Mouse (Mus musculus) CH12.LX (cell line): ENCODE measurements around the gene Rccd1. TPM values are rescaled to one million over a fixed set of nuclear protein-coding genes. Genes with fewer than 3 reads are reported as not detected.

Source experiments
- DNase-seq: peaks from one replicate; pipeline ENCODE4 v3.0.0-alpha.2; 2013; ENCODE audit errors: extremely low read depth
- H3K27ac ChIP-seq: 2 replicates; pipeline ENCODE4 v1.5.1; 2012; ENCODE audit warnings: low read depth, mild to moderate bottlenecking, control low read depth, moderate library complexity; ENCODE audit not compliant: insufficient read depth
- H3K27me3 ChIP-seq: replicated peaks from 2 replicates; pipeline ENCODE3; 2012; ENCODE audit warnings: inconsistent platforms
- H3K36me3 ChIP-seq, 2 experiments: replicated peaks in 1 of 2; 2 replicates each; pipeline versions ENCODE3 to v1.6.1; 2012; ENCODE audit warnings: inconsistent platforms in 1 of 2, low read length in 1 of 2, mild to moderate bottlenecking in 1 of 2, mixed read lengths in 1 of 2, moderate library complexity in 1 of 2; ENCODE audit not compliant: control insufficient read depth in 1 of 2, insufficient read depth in 1 of 2
- H3K4me1 ChIP-seq, 2 experiments: 2 replicates each; pipeline ENCODE4 v1.6.1; 2012; ENCODE audit warnings: inconsistent platforms in 1 of 2, moderate library complexity in 1 of 2; ENCODE audit not compliant: insufficient read depth in 2 of 2, control insufficient read depth in 1 of 2
- H3K4me2 ChIP-seq: 2 replicates; pipeline ENCODE4 v1.6.1; 2012; ENCODE audit warnings: low read depth, mild to moderate bottlenecking, control low read depth; ENCODE audit not compliant: poor library complexity, insufficient read depth, severe bottlenecking
- H3K4me3 ChIP-seq, 3 experiments: fragments of 150-350 bp in 1 of 3; sonication (generic) in 1 of 3; replicated peaks in 1 of 3; 2 replicates each; pipeline versions ENCODE3 to v1.5.1; 2011 to 2012; ENCODE audit warnings: low read depth in 2 of 3, low read length in 2 of 3, mild to moderate bottlenecking in 2 of 3, moderate library complexity in 2 of 3, control low read depth in 1 of 3, improper control_type of control experiment in 1 of 3, inconsistent platforms in 1 of 3, mixed read lengths in 1 of 3; ENCODE audit not compliant: poor library complexity in 1 of 3
- H3K79me2 ChIP-seq: replicated peaks from 2 replicates; pipeline ENCODE4 v1.6.1; 2012; ENCODE audit warnings: mild to moderate bottlenecking, moderate library complexity; ENCODE audit not compliant: control insufficient read depth, poor library complexity, insufficient read depth, severe bottlenecking; ENCODE audit errors: extremely low read depth
- H3K9ac ChIP-seq: 2 replicates; pipeline ENCODE4 v1.6.1; 2012; ENCODE audit warnings: low read depth, mild to moderate bottlenecking, control low read depth, moderate library complexity; ENCODE audit not compliant: insufficient read depth
- H3K9me3 ChIP-seq: replicated peaks from 2 replicates; pipeline ENCODE3; 2012; ENCODE audit warnings: low read length, inconsistent platforms, mixed read lengths
- BHLHE40 ChIP-seq: IDR thresholded peaks from 2 replicates; pipeline ENCODE4 v1.6.1; 2011; ENCODE audit warnings: mild to moderate bottlenecking, low read depth, low read length, improper control_type of control experiment
- CHD1 ChIP-seq: IDR thresholded peaks from 2 replicates; pipeline ENCODE4 v1.6.1; 2012; ENCODE audit warnings: low read depth, low read length, improper control_type of control experiment, inconsistent platforms
- CHD2 ChIP-seq: IDR thresholded peaks from 2 replicates; pipeline ENCODE4 v1.6.1; 2011; ENCODE audit warnings: low read length, improper control_type of control experiment
- CTCF ChIP-seq, 2 experiments: IDR thresholded peaks in 1 of 2; conservative IDR thresholded peaks in 1 of 2; 2 replicates each; pipeline ENCODE4 v1.5.1; 2011 to 2012; ENCODE audit warnings: low read depth in 2 of 2, low read length in 2 of 2, improper control_type of control experiment in 1 of 2, inconsistent platforms in 1 of 2, mild to moderate bottlenecking in 1 of 2, moderate library complexity in 1 of 2
- E2F4 ChIP-seq: IDR thresholded peaks from 2 replicates; pipeline ENCODE4 v1.6.1; 2011; ENCODE audit warnings: low read depth, low read length, improper control_type of control experiment; ENCODE audit not compliant: insufficient replicate concordance
- ELF1 ChIP-seq: IDR thresholded peaks from 2 replicates; pipeline ENCODE4 v1.6.1; 2014; ENCODE audit warnings: low read depth, mild to moderate bottlenecking, inconsistent platforms, low read length, improper control_type of control experiment
- EP300 ChIP-seq: IDR thresholded peaks from 2 replicates; pipeline ENCODE4 v1.6.1; 2011; ENCODE audit warnings: low read length, improper control_type of control experiment
- ETS1 ChIP-seq: conservative IDR thresholded peaks from 2 replicates; pipeline ENCODE4 v1.6.1; 2012; ENCODE audit warnings: low read depth, mild to moderate bottlenecking, inconsistent platforms, low read length, improper control_type of control experiment, moderate library complexity
- GABPA ChIP-seq: IDR thresholded peaks from 2 replicates; pipeline ENCODE4 v1.6.1; 2012; ENCODE audit warnings: low read depth, low read length, improper control_type of control experiment, inconsistent platforms; ENCODE audit not compliant: insufficient replicate concordance
- HCFC1 ChIP-seq: IDR thresholded peaks from 2 replicates; pipeline ENCODE4 v1.6.1; 2012; ENCODE audit warnings: low read depth, mild to moderate bottlenecking, inconsistent platforms, low read length, improper control_type of control experiment
- IRF4 ChIP-seq: IDR thresholded peaks from 2 replicates; pipeline ENCODE4 v1.6.1; 2014; ENCODE audit warnings: low read depth, mild to moderate bottlenecking, inconsistent platforms, low read length, improper control_type of control experiment
- JUN ChIP-seq: IDR thresholded peaks from 2 replicates; pipeline ENCODE4 v1.6.1; 2011; ENCODE audit warnings: low read depth, mild to moderate bottlenecking, low read length, improper control_type of control experiment, moderate library complexity; ENCODE audit not compliant: insufficient read depth
- JUND ChIP-seq: conservative IDR thresholded peaks from 2 replicates; pipeline ENCODE4 v1.6.1; 2011; ENCODE audit warnings: low read depth, low read length, improper control_type of control experiment
- KAT2A ChIP-seq: IDR thresholded peaks from 2 replicates; pipeline ENCODE4 v1.6.1; 2012; ENCODE audit warnings: low read length, improper control_type of control experiment, inconsistent platforms; ENCODE audit not compliant: insufficient replicate concordance
- MAFK ChIP-seq: IDR thresholded peaks from 2 replicates; pipeline ENCODE4 v1.6.1; 2011; ENCODE audit warnings: low read length, improper control_type of control experiment; ENCODE audit not compliant: insufficient replicate concordance
- MAX ChIP-seq: IDR thresholded peaks from 2 replicates; pipeline ENCODE4 v1.6.1; 2011; ENCODE audit warnings: low read length, improper control_type of control experiment
- MAZ ChIP-seq: IDR thresholded peaks from 2 replicates; pipeline ENCODE4 v1.6.1; 2012; ENCODE audit warnings: low read depth, mild to moderate bottlenecking, inconsistent platforms, low read length, improper control_type of control experiment, moderate library complexity
- MEF2A ChIP-seq: IDR thresholded peaks from 2 replicates; pipeline ENCODE4 v1.6.1; 2014; ENCODE audit warnings: low read depth, mild to moderate bottlenecking, inconsistent platforms, low read length, improper control_type of control experiment, borderline replicate concordance
- MXI1 ChIP-seq: IDR thresholded peaks from 2 replicates; pipeline ENCODE4 v1.6.1; 2011; ENCODE audit warnings: mild to moderate bottlenecking, low read depth, low read length, improper control_type of control experiment
- MYC ChIP-seq: IDR thresholded peaks from 2 replicates; pipeline ENCODE4 v1.6.1; 2011; ENCODE audit warnings: low read depth, mild to moderate bottlenecking, improper control_type of control experiment, low read length
- NELFE ChIP-seq: IDR thresholded peaks from 2 replicates; pipeline ENCODE4 v1.6.1; 2011; ENCODE audit warnings: low read depth, low read length, improper control_type of control experiment
- NRF1 ChIP-seq: IDR thresholded peaks from 2 replicates; pipeline ENCODE4 v1.6.1; 2014; ENCODE audit warnings: low read depth, mild to moderate bottlenecking, inconsistent platforms, low read length, improper control_type of control experiment, moderate library complexity
- PAX5 ChIP-seq: IDR thresholded peaks from 2 replicates; pipeline ENCODE4 v1.6.1; 2012; ENCODE audit warnings: low read length, inconsistent platforms, mixed read lengths
- POLR2A ChIP-seq: IDR thresholded peaks from 2 replicates; pipeline ENCODE4 v1.6.1; 2011; ENCODE audit warnings: low read depth, mild to moderate bottlenecking, improper control_type of control experiment, low read length
- POLR2AphosphoS2 ChIP-seq: IDR thresholded peaks from 2 replicates; pipeline ENCODE4 v1.6.1; 2011; ENCODE audit warnings: low read depth, low read length, improper control_type of control experiment
- RAD21 ChIP-seq: IDR thresholded peaks from 2 replicates; pipeline ENCODE4 v1.6.1; 2011; ENCODE audit warnings: low read depth, mild to moderate bottlenecking, low read length, improper control_type of control experiment, moderate library complexity
- RCOR1 ChIP-seq: conservative IDR thresholded peaks from 2 replicates; pipeline ENCODE4 v1.6.1; 2012; ENCODE audit warnings: low read depth, mild to moderate bottlenecking, inconsistent platforms, low read length, improper control_type of control experiment
- SIN3A ChIP-seq: IDR thresholded peaks from 2 replicates; pipeline ENCODE4 v1.6.1; 2012; ENCODE audit warnings: low read length, improper control_type of control experiment, inconsistent platforms
- SMC3 ChIP-seq: IDR thresholded peaks from 2 replicates; pipeline ENCODE4 v1.6.1; 2011; ENCODE audit warnings: low read depth, low read length, improper control_type of control experiment
- TBP ChIP-seq: conservative IDR thresholded peaks from 2 replicates; pipeline ENCODE4 v1.6.1; 2011; ENCODE audit warnings: low read depth, low read length, improper control_type of control experiment
- TCF12 ChIP-seq: IDR thresholded peaks from 2 replicates; pipeline ENCODE4 v1.6.1; 2014; ENCODE audit warnings: low read depth, mild to moderate bottlenecking, inconsistent platforms, low read length, improper control_type of control experiment
- UBTF ChIP-seq: IDR thresholded peaks from 2 replicates; pipeline ENCODE4 v1.6.1; 2012; ENCODE audit warnings: low read depth, mild to moderate bottlenecking, inconsistent platforms, low read length, improper control_type of control experiment, moderate library complexity
- USF1 ChIP-seq: IDR thresholded peaks from 2 replicates; pipeline ENCODE4 v1.6.1; 2014; ENCODE audit warnings: low read depth, mild to moderate bottlenecking, inconsistent platforms, low read length, improper control_type of control experiment
- USF2 ChIP-seq: conservative IDR thresholded peaks from 2 replicates; pipeline ENCODE4 v1.6.1; 2011; ENCODE audit warnings: low read depth, low read length, improper control_type of control experiment
- ZC3H11A ChIP-seq: IDR thresholded peaks from 2 replicates; pipeline ENCODE4 v1.6.1; 2012; ENCODE audit warnings: low read depth, mild to moderate bottlenecking, inconsistent platforms, low read length, improper control_type of control experiment
- ZKSCAN1 ChIP-seq: IDR thresholded peaks from 2 replicates; pipeline ENCODE4 v1.6.1; 2012; ENCODE audit warnings: low read depth, inconsistent platforms, low read length, improper control_type of control experiment, borderline replicate concordance
- ZMIZ1 ChIP-seq: IDR thresholded peaks from 2 replicates; pipeline ENCODE4 v1.6.1; 2012; ENCODE audit warnings: low read depth, mild to moderate bottlenecking, inconsistent platforms, low read length, improper control_type of control experiment
- ZNF384 ChIP-seq: IDR thresholded peaks from 2 replicates; pipeline ENCODE4 v1.6.1; 2012; ENCODE audit warnings: low read depth, low read length, improper control_type of control experiment, inconsistent platforms
- dilution Hi-C: fragments of 300-500 bp; cut with MboI; formaldehyde crosslinking; loops from 2 replicates; pipeline ENCODE4 v1.14.3; 2020; ENCODE audit warnings: low sequenced_read_pairs; ENCODE audit not compliant: extremely low pct_unique_long_range_greater_than_20kb, extremely low pct_ligation_motif_present
- in situ Hi-C: fragments of 300-500 bp; cut with MboI; formaldehyde crosslinking; loops from 3 replicates; pipeline ENCODE4 v1.14.3; 2019; ENCODE audit warnings: low sequenced_read_pairs, low pct_ligation_motif_present, low pct_unique_long_range_greater_than_20kb, mixed read lengths
- polyA plus RNA-seq: library from polyadenylated mRNA; unstranded; fragments of >175 nt; gene quantifications from 2 replicates; pipeline ENCODE4 v1.2.1, GENCODE M21; 2012; ENCODE audit warnings: low read depth; ENCODE audit not compliant: insufficient read length
- total RNA-seq, 2 experiments: library from RNA; depleted of rRNA; stranded (reverse); fragments of 300-350 nt in 1 of 2; fragments of >200 nt in 1 of 2; gene quantifications; 2 replicates each; pipeline ENCODE4 v1.2.3; 2012 to 2014

The Rccd1 gene
- total and polyA plus RNA-seq, 3 experiments, result 17.4 to 18.5 (median 18.3) TPM

- Histone ChIP-seq H3K36me3 (peaks cover 15 to 32% of the 10 kb centered on the region in 2 experiments), H3K27ac (peak within 1 kb of the TSS; percentile 82), H3K79me2 (no peaks in the 10 kb centered on the region), H3K9me3 (peaks cover 5% of the 10 kb centered on the region), H3K27me3 (peaks cover 15% of the 10 kb centered on the region), H3K9ac (peak within 1 kb of the TSS; percentile 67), H3K4me1 (peaks cover 16 to 45% of the 10 kb centered on the region in 2 experiments), H3K4me2 (peak within 1 kb of the TSS; percentile 88), H3K4me3 (peak within 1 kb of the TSS; percentile 63 to 87 (median 67))
- peak; percentile 82 for DNase-seq
- dilution Hi-C loops, result no loop called here
- TF ChIP-seq ZKSCAN1, result no peak
- TF ChIP-seq ZC3H11A, result peak; percentile 18; the same call in 1 of the 2 replicates
- no peak for TF ChIP-seq GABPA
- no peak for TF ChIP-seq MEF2A
- no peak for TF ChIP-seq TBP
- peak; percentile 83 for TF ChIP-seq SMC3
- TF ChIP-seq E2F4, result no peak
- no peak for TF ChIP-seq ETS1
- 0 out of 2 replicates have a peak, but pooled peaks have one; percentile 42 for TF ChIP-seq CHD1
- TF ChIP-seq NRF1, result no peak
- peak; percentile 55 for TF ChIP-seq SIN3A
- no peak for TF ChIP-seq BHLHE40
- no peak for TF ChIP-seq RCOR1
- no peak for TF ChIP-seq POLR2AphosphoS2
- peak; percentile 76 for TF ChIP-seq ZNF384
- no peak for TF ChIP-seq ZMIZ1
- no peak for TF ChIP-seq MXI1
- no peak for TF ChIP-seq POLR2A
- TF ChIP-seq ELF1, result 0 out of 2 replicates have a peak, but pooled peaks have one; percentile 7
- peak; percentile 78 for TF ChIP-seq RAD21
- TF ChIP-seq JUN, result no peak
- TF ChIP-seq EP300, result no peak
- TF ChIP-seq IRF4, result peak; percentile 51; the same call in 1 of the 2 replicates
- TF ChIP-seq MAFK, result no peak
- no peak for TF ChIP-seq UBTF
- peak; percentile 40; the same call in 1 of the 2 replicates for TF ChIP-seq NELFE
- no peak for TF ChIP-seq MYC
- TF ChIP-seq USF1, result no peak
- TF ChIP-seq JUND, result no peak
- 0 out of 2 replicates have a peak, but pooled peaks have one; percentile 31 for TF ChIP-seq MAZ
- TF ChIP-seq MAX, result no peak
- no peak for TF ChIP-seq CHD2
- peak; percentile 12 to 92; a peak in 3 of 4 replicates for TF ChIP-seq CTCF (conservative IDR thresholded peaks at IDR 0.05 in 1 of 2, IDR thresholded peaks at IDR 0.05 in 1 of 2; ENCODE audit: low read depth in 2 of 2, low read length in 2 of 2)
- TF ChIP-seq TCF12, result no peak
- peak; percentile 44 for TF ChIP-seq HCFC1
- TF ChIP-seq KAT2A, result no peak
- no peak for TF ChIP-seq PAX5
- TF ChIP-seq USF2, result no peak
- in situ Hi-C loops, result loop anchor here (5.0 kb wide), 1 partner anchor 37 kb away; no protein-coding TSS in a partner anchor
Observed at GRCm38 (mm10) chr7:80340793-80341192, 16.5 kb upstream of the Rccd1 start, which contains the start of gene Unc45a. TSS of gene Unc45a (minus strand) at chr7:80341005.
